Mouse (Mus musculus): ENCODE measurements around the gene Abcg4.

The Abcg4 gene

GRCm38 (mm10) chr9:44269077-44269476 is 19.3 kb downstream of the Abcg4 start:
- peak; percentile 49 to 51 for DNase-seq

DNA sequence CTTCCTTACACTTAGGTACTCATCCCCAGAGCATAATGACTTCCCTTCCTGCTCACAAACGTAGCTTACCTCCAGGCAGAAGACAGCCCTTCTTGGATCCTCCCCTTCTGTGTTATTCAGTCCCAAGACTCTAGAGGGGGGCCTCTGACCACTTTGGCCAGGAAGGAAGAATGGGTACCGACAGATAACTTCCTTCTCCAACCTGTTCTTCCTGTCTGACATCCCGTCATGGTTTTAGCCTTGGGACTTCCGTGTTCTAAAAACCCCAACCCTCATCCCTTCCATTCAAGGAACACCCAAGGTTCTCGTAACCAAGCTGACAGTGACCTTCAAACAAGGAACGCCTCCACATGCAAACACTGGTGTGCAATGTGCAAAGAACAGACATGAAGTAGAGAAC is 20.0 kb downstream of the Abcg4 start, which contains the start of gene Nlrx1:
Gene Nlrx1 (minus strand): TSS at position 168 of the 400 bp plus-strand sequence.
- peak in 1 of 2 experiments; percentile 30 for DNase-seq

- DNase-seq = peak; percentile 94 to 96
Observed at GRCm38 (mm10) chr9:44268027-44268360, 20.4 kb downstream of the Abcg4 start.

DNA sequence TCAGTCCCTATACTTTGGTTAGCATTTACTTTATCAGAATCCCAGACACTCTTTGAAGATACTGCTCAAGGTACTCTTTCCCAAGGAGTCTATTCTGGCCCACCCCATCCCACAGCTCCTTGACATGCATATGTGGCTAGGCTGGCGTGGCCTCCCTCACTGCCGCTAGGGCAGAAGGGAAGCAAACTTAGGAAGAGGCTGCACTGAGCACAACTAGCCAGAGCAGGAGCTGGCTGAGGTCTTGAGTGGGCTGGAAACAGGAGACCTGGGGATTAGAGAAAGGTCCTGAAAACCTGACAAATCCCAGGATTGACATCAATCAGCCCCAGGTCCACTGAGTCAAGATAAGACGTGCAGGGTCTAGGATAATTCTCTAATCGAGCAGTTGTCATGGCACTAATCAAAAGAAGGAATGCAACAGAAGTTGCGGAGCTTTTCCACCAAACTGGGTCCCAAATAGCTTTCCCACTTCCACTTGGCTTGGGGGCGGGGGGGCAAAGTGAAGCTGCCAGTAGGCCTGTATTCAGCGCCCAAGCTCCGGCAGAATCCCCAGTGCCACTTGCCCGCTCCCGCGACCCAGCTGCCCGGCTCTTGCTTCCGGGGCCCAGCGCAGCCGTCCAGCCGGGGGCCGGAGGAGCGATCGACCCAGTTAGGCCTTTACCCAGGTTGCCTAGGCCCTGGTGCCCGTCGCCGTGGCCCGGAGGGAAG is 20.9 kb downstream of the Abcg4 start:
- DNase-seq = peak; percentile 58 to 68

GRCm38 (mm10) chr9:44266478-44267226 is 21.8 kb downstream of the Abcg4 start:
- DNase-seq = no peak

GRCm38 (mm10) chr9:44261388-44261787 is 27.0 kb downstream of the Abcg4 start:
- no peak for DNase-seq

DNA sequence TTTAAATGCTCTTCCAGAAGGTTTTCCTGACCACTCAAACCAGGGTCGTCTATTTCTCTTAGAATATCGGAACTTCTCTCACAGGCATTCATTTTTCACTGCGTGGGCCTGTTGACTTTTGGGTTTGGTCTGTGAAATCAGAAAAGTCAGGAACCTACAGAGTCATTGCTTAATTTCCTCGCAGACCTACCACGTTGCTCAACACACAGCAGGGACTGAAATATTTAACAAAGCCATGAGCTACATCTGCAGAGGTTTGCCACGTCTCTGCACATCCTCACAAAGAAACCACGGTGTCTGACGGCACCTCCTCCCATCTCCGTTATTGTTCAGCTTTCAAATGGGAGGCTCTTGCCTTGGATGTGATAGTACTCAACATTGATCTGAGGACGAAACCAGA is 29.4 kb downstream of the Abcg4 start:
- no peak for DNase-seq

- DNase-seq = no peak
Observed at GRCm38 (mm10) chr9:44256213-44256612, 32.2 kb downstream of the Abcg4 start.

DNA sequence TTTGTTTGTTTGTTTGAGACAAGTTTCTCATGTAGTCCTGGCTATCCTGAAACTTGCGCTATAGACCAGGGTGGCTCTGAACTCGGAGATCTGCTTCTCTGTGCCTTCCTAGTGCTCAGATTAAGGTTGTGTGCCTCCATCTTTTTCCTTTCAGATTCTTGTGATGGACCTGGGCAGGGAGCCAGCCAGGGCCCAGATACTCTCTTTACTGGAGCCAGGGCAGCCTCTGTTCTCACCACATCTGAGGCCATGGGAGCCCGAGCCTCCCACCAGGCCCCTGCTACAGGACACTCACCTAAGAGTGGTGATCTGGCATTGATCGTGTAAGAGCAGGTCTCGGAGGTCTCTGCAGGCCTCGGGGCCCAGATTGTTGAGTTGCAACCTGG is 33.3 kb downstream of the Abcg4 start:
- DNase-seq = no peak

DNA sequence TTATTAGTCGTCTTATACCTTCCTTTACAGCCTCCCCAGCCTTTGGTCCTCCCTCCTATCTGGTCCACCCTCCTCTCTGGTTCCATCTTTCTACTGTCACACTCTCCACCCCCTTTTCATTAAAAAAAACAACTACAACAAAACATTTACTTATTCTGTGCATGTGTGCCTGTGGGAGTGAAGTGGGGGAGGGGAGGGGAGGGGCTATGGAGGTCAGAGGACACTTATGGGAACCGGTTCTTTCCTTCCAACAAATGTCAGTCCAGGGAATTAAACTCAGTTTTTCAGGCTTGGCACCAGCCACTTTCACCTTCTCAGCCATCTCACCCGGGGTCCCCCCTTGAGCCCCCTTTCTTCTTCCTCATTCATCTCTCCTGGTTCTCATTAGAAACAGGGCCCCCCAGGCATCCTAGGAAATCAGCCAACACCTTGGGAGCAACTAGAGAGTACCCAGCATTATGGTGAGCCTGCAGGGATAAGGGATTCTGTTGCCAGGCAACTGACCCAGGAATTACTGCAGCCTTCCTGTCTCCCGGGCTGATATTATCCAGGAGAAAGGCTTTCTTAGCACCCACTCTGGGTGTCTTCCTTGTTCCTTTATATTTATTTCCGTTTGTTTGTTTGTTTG is 33.8 kb downstream of the Abcg4 start:
- DNase-seq = no peak

DNA sequence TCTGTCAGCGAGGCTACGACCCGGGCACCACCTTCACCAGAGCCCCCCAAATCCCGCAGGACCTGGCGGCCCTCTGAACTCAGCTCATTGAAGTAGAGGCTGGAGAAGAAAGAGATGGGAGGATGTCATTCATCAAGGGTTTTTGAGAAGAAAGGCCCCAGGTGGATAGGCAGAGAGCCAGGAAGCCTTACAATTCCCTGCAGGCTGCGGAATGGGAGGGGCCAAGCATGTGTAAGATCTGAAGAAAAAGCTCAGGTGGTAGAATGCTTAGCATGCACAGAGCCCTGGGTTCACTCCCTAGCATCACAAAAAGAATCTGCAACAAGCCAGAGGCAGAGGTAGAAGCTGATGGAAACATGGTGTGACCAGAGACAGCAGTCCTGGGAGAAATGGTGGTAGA is 35.0 kb downstream of the Abcg4 start:
- DNase-seq = no peak

DNA sequence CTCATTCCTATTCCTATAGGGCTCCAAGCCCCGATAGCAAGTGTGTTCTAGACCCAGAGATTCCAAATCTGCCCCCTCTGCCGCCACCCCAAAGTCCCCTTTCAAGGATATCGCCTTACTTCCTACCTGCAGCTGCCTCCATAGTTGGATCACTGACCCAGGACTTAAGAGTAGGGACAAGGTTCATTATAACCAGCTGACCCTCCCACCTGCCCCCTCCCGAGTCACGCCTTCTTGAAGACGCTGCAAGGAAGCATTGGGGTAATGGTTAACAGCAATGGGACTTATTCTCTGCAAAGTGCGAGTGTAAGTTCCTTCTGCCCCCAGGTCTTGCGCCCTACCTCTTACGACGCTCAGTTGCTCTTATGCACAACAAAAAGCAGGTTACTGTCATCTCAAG is 37.1 kb downstream of the Abcg4 start, which contains the start of gene Pdzd3:
Gene Pdzd3 (minus strand): TSS at position 158 of the 400 bp plus-strand sequence.
- DNase-seq = peak; percentile 57 to 74

GRCm38 (mm10) chr9:44250445-44250844 is 38.0 kb downstream of the Abcg4 start:
- peak; percentile 37 to 50 for DNase-seq

- DNase-seq = peak; percentile 81 to 87
Observed at GRCm38 (mm10) chr9:44249181-44250146, 39.0 kb downstream of the Abcg4 start.

GRCm38 (mm10) chr9:44247907-44248306 is 40.5 kb downstream of the Abcg4 start:
- DNase-seq = no peak

DNA sequence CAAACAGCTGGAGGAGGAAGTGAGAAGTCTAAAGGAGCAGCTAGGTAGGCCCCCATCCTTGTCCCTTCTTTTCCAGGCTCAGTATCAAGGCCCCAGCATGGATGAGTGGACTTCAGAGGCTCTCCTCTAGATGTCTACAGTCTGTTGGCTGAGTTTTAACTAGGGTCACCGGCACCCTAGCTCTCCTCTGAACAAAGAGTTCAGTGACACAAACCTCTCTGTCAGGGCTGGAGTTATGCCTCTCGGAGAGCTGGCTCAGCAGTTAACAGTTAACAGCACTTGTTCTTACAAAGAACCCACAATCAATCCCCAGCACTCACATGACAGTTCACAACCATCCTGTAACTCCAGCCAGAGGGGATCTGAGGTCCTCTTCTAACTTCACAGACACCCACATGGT is 44.8 kb downstream of the Abcg4 start:
- no peak for DNase-seq

GRCm38 (mm10) chr9:44241418-44241817 is 47.0 kb downstream of the Abcg4 start:
- DNase-seq = no peak

DNA sequence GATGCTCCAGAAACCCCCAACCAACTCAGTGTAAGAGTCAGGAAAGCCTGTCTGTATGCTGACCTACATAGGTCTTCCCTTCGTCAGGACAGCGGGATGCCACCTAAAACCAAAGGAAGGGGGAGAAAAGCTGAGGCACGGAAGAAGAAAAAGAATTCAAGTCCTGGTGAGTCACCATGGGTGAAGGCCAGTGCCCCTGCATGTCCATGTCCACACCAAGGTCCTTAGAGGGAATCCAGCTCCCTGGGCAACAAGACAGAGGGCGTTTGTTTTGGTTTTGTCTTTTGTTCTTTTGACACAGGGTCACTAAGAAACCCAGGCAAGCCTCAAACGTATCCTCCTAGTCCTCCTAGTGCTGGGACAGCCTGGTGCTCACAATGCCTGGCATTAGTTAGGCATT is 47.5 kb downstream of the Abcg4 start:
- DNase-seq = no peak

DNA sequence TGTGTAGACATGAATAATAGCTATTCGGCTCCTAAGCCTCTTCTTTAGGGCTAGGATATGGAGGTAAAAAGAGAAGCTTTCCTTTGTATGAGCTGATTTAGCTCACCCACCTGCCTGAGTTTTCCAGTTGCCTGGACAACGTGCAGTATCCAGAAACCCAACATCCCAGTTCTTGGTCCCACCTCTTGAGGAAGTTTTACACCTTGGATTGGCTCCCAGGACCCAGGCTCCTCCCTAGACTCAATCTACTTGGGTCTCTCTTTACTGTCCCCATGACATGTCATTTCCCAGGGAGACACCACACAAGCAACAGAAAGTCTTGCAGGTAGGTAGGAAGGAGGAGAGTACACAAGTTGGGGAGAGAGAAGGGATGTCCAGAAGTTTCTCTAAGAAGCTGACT is 48.0 kb downstream of the Abcg4 start, which contains the start of gene Ccdc153:
Gene Ccdc153 (plus strand): TSS at position 278 of the 400 bp plus-strand sequence.
- DNase-seq = no peak

GRCm38 (mm10) chr9:44239447-44239846 is 49.0 kb downstream of the Abcg4 start:
- DNase-seq = peak; percentile 71 to 76

DNA sequence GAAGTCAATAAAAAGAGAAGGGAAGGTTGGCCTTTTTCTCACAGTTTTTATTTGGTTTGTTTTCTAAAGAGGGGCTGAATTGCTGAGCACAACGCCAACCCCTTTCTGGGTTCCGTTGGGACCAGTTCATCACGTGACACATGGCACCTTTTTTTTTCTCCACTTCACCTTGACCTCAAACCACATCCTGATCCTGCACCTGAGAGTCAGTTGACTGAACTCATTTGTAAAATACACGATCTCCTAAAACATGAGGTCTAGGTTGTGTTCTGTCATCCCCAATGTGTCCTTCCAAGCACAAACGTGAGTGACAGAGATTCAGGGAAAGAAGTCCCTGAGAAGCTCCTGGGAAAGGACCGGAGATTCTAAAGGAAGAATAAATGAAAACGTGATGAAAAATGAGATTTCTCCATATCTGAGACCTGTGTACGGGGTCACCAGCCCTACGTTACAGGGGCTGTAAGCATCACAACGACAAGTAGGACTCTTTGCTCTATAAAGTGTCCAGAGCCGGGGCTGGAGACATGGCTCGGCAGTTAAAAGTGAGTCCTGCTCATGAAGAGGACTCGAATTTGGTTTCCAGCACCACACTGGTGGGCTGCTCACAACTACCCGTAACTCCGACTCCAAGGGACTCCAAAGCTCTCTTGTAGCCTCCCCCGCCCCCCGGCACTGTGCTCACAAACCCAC is 49.8 kb downstream of the Abcg4 start:
- DNase-seq = no peak

GRCm38 (mm10) chr9:44237128-44237527 is 51.3 kb downstream of the Abcg4 start:
- peak; percentile 24 to 35 for DNase-seq

Measured in kidney, postnatal 4 days (tissue).